Mouse (Mus musculus) G1E (cell line): ENCODE data around the gene Abhd12b. TPM values are rescaled to one million over a fixed set of nuclear protein-coding genes. Genes with fewer than 3 reads are reported as not detected.

Experiments
- ATAC-seq: 2 replicates; pipeline ENCODE4 v1.8.0; 2016; ENCODE audit warnings: mild to moderate bottlenecking; ENCODE audit not compliant: insufficient number of reproducible peaks, poor library complexity, low FRiP score, severe bottlenecking; ENCODE audit errors: extremely low read depth
- DNase-seq: peaks from one replicate; pipeline ENCODE4 v3.0.0; 2012; ENCODE audit warnings: low spot score
- H3K27me3 ChIP-seq: 2 replicates; pipeline ENCODE4 v1.6.1; 2012; ENCODE audit warnings: mild to moderate bottlenecking, low read length, inconsistent platforms; ENCODE audit not compliant: insufficient read depth
- H3K36me3 ChIP-seq: replicated peaks from 2 replicates; pipeline ENCODE3; 2012; ENCODE audit warnings: mild to moderate bottlenecking, inconsistent platforms
- H3K4me1 ChIP-seq: 2 replicates; pipeline ENCODE4 v1.6.1; 2012; ENCODE audit warnings: low read depth, low read length, inconsistent platforms, mixed read lengths; ENCODE audit not compliant: insufficient read depth
- H3K4me3 ChIP-seq: 2 replicates; pipeline ENCODE4 v1.5.1; 2012; ENCODE audit warnings: low read depth, mild to moderate bottlenecking, inconsistent platforms, low read length, moderate library complexity, mixed read lengths
- H3K9me3 ChIP-seq: replicated peaks from 2 replicates; pipeline ENCODE4 v1.6.1; 2012; ENCODE audit warnings: inconsistent platforms
- CTCF ChIP-seq: IDR thresholded peaks from 2 replicates; pipeline ENCODE4 v1.5.1; 2012; ENCODE audit warnings: low read depth, low read length, inconsistent platforms, mixed read lengths
- GATA1 ChIP-seq: IDR thresholded peaks from 2 replicates; pipeline ENCODE4 v1.6.1; 2012; ENCODE audit warnings: borderline replicate concordance, low read length, inconsistent platforms, mixed read lengths
- GATA2 ChIP-seq: IDR thresholded peaks from 2 replicates; pipeline ENCODE4 v1.6.1; 2012; ENCODE audit warnings: low read depth, low read length, inconsistent platforms, borderline replicate concordance
- POLR2AphosphoS5 ChIP-seq: IDR thresholded peaks from 2 replicates; pipeline ENCODE4 v1.6.1; 2012; ENCODE audit warnings: low read depth, low read length, inconsistent platforms; ENCODE audit not compliant: insufficient replicate concordance
- TAL1 ChIP-seq: conservative IDR thresholded peaks from 2 replicates; pipeline ENCODE4 v1.6.1; 2012; ENCODE audit warnings: low read depth, low read length, inconsistent platforms, mixed read lengths
- polyA plus RNA-seq: library from polyadenylated mRNA; stranded (reverse); fragments of >175 nt; gene quantifications from 2 replicates; pipeline ENCODE4 v1.2.3, GENCODE M21; 2012
- total RNA-seq, 2 experiments: library from RNA; stranded (forward) in 1 of 2; stranded (reverse) in 1 of 2; fragments of 200-1000 nt in 1 of 2; fragments of >200 nt in 1 of 2; fragmentation: Nextera tagmentation in 1 of 2; gene quantifications; 2 replicates each; pipeline ENCODE4 v1.2.3; 2014 to 2017

Abhd12b gene
- total and polyA plus RNA-seq, 3 experiments = 0.11 TPM; not detected in 2

DNA sequence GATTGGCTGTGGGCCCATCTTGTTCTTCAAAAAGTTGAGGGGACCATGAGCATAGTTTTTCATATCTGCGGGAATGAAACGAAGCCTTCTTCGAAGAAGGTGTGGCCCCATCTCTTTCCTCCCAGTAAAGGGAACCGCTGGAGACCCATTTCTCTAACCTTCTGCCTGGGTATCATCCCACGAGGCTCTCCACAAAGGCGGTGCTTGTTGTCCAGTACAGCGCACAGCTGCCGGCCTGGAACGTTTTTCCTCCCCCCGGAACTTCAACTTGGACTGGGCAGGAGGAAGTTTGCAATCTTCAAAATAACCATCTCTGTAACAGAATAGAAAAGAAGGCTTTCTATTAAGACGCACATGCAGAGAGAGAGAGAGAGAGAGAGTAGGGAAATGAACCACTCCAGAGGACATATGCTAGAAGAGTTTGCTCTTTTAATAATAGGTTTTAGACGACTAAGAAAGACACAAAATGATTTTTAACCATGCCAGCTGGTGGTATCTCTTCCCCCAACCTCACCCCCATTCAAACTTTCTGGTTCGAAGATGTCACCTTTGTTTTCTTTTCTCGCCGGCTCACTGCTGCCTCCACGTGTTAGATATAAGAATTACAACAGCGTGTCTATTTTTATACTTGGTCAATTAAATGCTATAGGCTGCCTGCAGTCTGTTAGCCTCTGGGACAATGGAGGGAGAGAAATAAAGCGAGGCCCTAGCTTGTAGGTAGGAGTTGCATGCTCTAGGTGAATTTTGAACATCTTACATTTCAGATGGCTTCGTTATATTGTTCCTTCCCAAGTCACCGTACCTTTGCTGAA is 9.1 kb upstream of the Abhd12b start:
- DNase-seq (peak; percentile 34), ATAC-seq (no peak)
- Histone ChIP-seq H3K9me3 (no peaks in the 10 kb centered on the region), H3K4me3 (no peak overlapping the region), H3K36me3 (no peaks in the 10 kb centered on the region), H3K4me1 (peaks cover 25% of the 10 kb centered on the region), H3K27me3 (peaks cover 30% of the 10 kb centered on the region)
- TF ChIP-seq CTCF (peak; percentile 90), TAL1 (no peak), GATA2 (no peak), GATA1 (no peak), POLR2AphosphoS5 (no peak)

DNA sequence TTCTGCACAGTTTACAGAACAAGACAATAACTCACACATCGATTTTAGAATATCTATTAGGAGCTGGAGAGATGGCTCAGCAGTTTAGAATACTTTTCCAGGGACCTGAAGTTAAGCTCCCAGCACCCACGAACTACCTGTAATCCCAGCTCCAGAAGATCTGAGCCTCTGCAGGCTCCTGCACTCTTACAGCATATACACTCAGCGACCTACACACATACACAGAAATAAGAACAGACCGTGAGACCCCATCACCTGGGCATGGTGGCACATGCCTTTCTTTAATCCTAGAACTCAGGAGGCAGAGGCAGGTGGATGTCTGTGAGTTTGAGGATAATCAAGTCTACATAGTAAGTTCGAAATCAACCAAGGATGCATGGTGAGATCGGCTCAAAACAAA is 8.4 kb upstream of the Abhd12b start:
- TF ChIP-seq POLR2AphosphoS5 = no peak
- TF ChIP-seq TAL1 = no peak
- TF ChIP-seq GATA1 = no peak
- no peak for TF ChIP-seq GATA2
- no peak for TF ChIP-seq CTCF
- DNase-seq (no peak), ATAC-seq (no peak)
- Histone ChIP-seq H3K4me1 (peaks cover 19% of the 10 kb centered on the region), H3K27me3 (peaks cover 33% of the 10 kb centered on the region), H3K9me3 (no peaks in the 10 kb centered on the region), H3K36me3 (no peaks in the 10 kb centered on the region), H3K4me3 (no peak overlapping the region)

DNA sequence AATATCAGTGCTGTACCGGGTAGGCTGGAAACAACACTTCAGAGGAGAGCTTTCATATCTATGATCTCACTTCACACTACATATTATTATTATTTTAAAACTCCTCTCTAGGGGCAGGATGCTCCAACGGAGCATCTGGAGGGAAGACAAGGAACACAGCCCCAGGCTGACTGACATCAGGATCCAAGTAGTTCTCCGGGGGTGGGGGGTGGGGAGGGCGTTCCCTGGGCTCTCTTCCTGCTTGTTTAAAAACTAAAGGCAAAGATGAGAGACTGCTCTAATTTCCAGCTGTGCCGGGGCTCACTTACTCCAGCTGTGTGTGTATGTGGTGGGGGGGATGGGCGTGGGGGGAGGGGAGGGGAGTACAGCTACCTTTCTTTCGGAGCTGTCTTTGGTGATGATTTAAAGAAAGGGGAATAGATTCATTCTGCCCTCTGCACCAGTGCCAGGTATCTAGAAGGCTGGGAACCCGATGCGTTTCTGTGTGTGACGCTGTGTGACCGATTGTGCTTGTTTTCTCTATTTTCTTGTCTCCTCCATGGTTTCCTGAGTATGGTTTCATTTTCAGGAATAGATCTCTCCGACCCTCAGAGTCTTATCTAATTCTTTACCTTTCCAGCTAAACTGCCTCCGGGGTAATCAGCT is 5.8 kb upstream of the Abhd12b start:
- Histone ChIP-seq H3K36me3 (no peaks in the 10 kb centered on the region), H3K4me3 (no peak overlapping the region), H3K4me1 (peaks cover 15% of the 10 kb centered on the region), H3K9me3 (no peaks in the 10 kb centered on the region), H3K27me3 (peaks cover 46% of the 10 kb centered on the region)
- TF ChIP-seq CTCF = no peak
- TF ChIP-seq POLR2AphosphoS5 = no peak
- no peak for TF ChIP-seq TAL1
- TF ChIP-seq GATA1 = no peak
- TF ChIP-seq GATA2 = no peak
- ATAC-seq (no peak), DNase-seq (no peak)

- peak; percentile 22; the same call in 1 of the 2 replicates for ATAC-seq
- peaks cover 46% of the 10 kb centered on the region for H3K27me3 ChIP-seq
- no peaks in the 10 kb centered on the region for H3K36me3 ChIP-seq
- no peak overlapping the region for H3K4me3 ChIP-seq
- H3K4me1 ChIP-seq = peaks cover 15% of the 10 kb centered on the region
- DNase-seq = no peak
- TF ChIP-seq GATA2 (no peak), GATA1 (no peak), POLR2AphosphoS5 (no peak), TAL1 (no peak), CTCF (no peak)
- no peaks in the 10 kb centered on the region for H3K9me3 ChIP-seq
These were observed 5.2 kb upstream of the Abhd12b start for GRCm38 (mm10) chr12:70148631-70149265.

DNA sequence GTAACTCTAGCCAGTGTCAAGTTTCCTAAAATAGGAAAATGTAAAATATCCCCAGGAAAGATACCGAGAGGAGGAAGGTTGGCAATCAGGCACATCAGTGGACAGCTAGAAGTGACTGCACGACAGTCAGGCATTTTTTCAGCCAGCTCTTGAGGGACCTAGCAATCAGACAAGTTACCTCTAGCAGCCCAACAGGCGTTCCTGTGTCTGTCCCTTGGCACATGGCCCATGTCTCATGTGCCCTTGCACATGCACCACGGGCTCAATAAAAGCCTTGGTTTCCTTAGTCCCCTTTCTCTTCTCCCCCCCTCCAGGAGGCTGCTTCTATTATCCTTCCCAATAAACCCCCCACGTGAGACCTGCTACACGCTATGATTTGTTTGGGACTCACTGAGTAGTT is 2.3 kb downstream of the Abhd12b start:
- peaks cover 44% of the 10 kb centered on the region for H3K27me3 ChIP-seq
- no peak overlapping the region for H3K4me3 ChIP-seq
- TF ChIP-seq GATA2 (no peak), POLR2AphosphoS5 (no peak), CTCF (no peak), GATA1 (no peak), TAL1 (no peak)
- H3K9me3 ChIP-seq = no peaks in the 10 kb centered on the region
- DNase-seq (no peak), ATAC-seq (no peak)
- no peaks in the 10 kb centered on the region for H3K36me3 ChIP-seq
- H3K4me1 ChIP-seq = no peaks in the 10 kb centered on the region

GRCm38 (mm10) chr12:70157292-70158066 is 3.5 kb downstream of the Abhd12b start:
- Histone ChIP-seq H3K36me3 (no peaks in the 10 kb centered on the region), H3K9me3 (no peaks in the 10 kb centered on the region), H3K4me1 (no peaks in the 10 kb centered on the region), H3K27me3 (peaks cover 45% of the 10 kb centered on the region), H3K4me3 (no peak overlapping the region)
- TF ChIP-seq GATA1 (no peak), GATA2 (no peak), CTCF (no peak), POLR2AphosphoS5 (no peak), TAL1 (no peak)
- ATAC-seq = no peak
- no peak for DNase-seq
